Mouse (Mus musculus) lung, postnatal 0 days (tissue): ENCODE measurements around the gene Gm28047. TPM values are rescaled to one million over a fixed set of nuclear protein-coding genes. Genes with fewer than 3 reads are reported as not detected.

Experiments used
- ATAC-seq: fragments of 200-750 bp; cut with Nextera tagmentation; 2 replicates; pipeline ENCODE4 v1.8.0; 2017; ENCODE audit warnings: moderate library complexity
- DNase-seq: peaks from one replicate; pipeline ENCODE4 v3.0.0-alpha.2; 2016; ENCODE audit warnings: low spot score
- H3K27ac ChIP-seq: fragments of 300-500 bp; sonication (generic); 2 replicates; pipeline ENCODE4 v1.5.1; 2014; ENCODE audit warnings: antibody characterized with exemption, mild to moderate bottlenecking, low read length, mixed read lengths
- H3K27me3 ChIP-seq: fragments of 300-500 bp; sonication (generic); replicated peaks from 2 replicates; pipeline ENCODE4 v1.6.1; 2014; ENCODE audit warnings: low read length, mixed read lengths; ENCODE audit not compliant: insufficient read depth
- H3K36me3 ChIP-seq: fragments of 300-500 bp; sonication (generic); 2 replicates; pipeline ENCODE4 v1.6.1; 2014; ENCODE audit warnings: low read length, mixed read lengths; ENCODE audit not compliant: insufficient read depth
- H3K4me1 ChIP-seq: fragments of 300-500 bp; sonication (generic); 2 replicates; pipeline ENCODE4 v1.6.1; 2014; ENCODE audit warnings: antibody characterized with exemption, low read depth, low read length, mixed read lengths; ENCODE audit not compliant: insufficient read depth
- H3K4me2 ChIP-seq: fragments of 300-500 bp; sonication (generic); replicated peaks from 2 replicates; pipeline ENCODE4 v1.6.1; 2014; ENCODE audit warnings: low read depth, mild to moderate bottlenecking, low read length, moderate library complexity, mixed read lengths
- H3K4me3 ChIP-seq: fragments of 300-500 bp; sonication (generic); 2 replicates; pipeline ENCODE4 v1.5.1; 2014; ENCODE audit warnings: low read depth, low read length
- H3K9ac ChIP-seq: fragments of 300-500 bp; sonication (generic); replicated peaks from 2 replicates; pipeline ENCODE4 v1.6.1; 2014; ENCODE audit warnings: low read depth, mild to moderate bottlenecking
- H3K9me3 ChIP-seq: fragments of 300-500 bp; sonication (generic); 2 replicates; pipeline ENCODE4 v1.6.1; 2016; ENCODE audit warnings: low read length, mixed read lengths
- CTCF ChIP-seq: IDR thresholded peaks from 2 replicates; pipeline ENCODE4 v1.5.1; 2016; ENCODE audit warnings: antibody characterized with exemption, mild to moderate bottlenecking
- EP300 ChIP-seq: IDR thresholded peaks from 2 replicates; pipeline ENCODE4 v1.6.1; 2016; ENCODE audit warnings: antibody characterized with exemption, mild to moderate bottlenecking, control low read depth
- WGBS: fragments of 180-500 bp; shearing (Covaris S2); extraction: QIAGEN DNeasy Blood & Tissue Kit; methylation state at CpG from one replicate; pipeline ENCODE4 v1.1.7; 2014; 5-methylcytosine and 5-hydroxymethylcytosine counted together
- polyA plus RNA-seq: library from polyadenylated mRNA; unstranded; fragments of >200 nt; fragmentation: Nextera tagmentation; extraction: Ambion mirVana; gene quantifications from 2 replicates; pipeline ENCODE4 v1.2.1, GENCODE M21; 2015

The Gm28047 gene
- polyA plus RNA-seq, 1 experiment from 2014 or later, result not detected

- H3K4me1 ChIP-seq, result no peaks in the 10 kb centered on the region
- 31% methylated on average over 3 of the region's 3 CpGs for WGBS
- peak; percentile 48 for ATAC-seq
Measured at GRCm38 (mm10) chr15:102572081-102572480, 52.8 kb downstream of the Gm28047 start.

GRCm38 (mm10) chr15:102567849-102568248 is 57.0 kb downstream of the Gm28047 start:
- WGBS, result 74% methylated on average over 2 of the region's 2 CpGs
- Histone ChIP-seq H3K27me3 (no peaks in the 10 kb centered on the region), H3K9ac (no peak overlapping the region), H3K36me3 (no peaks in the 10 kb centered on the region; the same call in 1 of the 2 replicates), H3K27ac (no peak overlapping the region), H3K4me2 (no peak overlapping the region), H3K4me1 (no peaks in the 10 kb centered on the region), H3K4me3 (no peak overlapping the region), H3K9me3 (no peaks in the 10 kb centered on the region)
- TF ChIP-seq CTCF (no peak), EP300 (no peak)
- DNase-seq, result no peak
- no peak for ATAC-seq

More at GRCm38 (mm10) chr15:102572081-102572480, 52.8 kb downstream of the Gm28047 start:
- peak; percentile 76 for DNase-seq
- H3K27me3 ChIP-seq, result no peaks in the 10 kb centered on the region
- no peaks in the 10 kb centered on the region for H3K9me3 ChIP-seq
- no peaks in the 10 kb centered on the region for H3K36me3 ChIP-seq
- 0 out of 2 replicates have a peak overlapping the region, but pooled peaks have one; percentile 2 for H3K27ac ChIP-seq
- H3K4me2 ChIP-seq, result no peak overlapping the region
- H3K4me3 ChIP-seq, result no peak overlapping the region
- TF ChIP-seq CTCF (no peak), EP300 (no peak)
- H3K9ac ChIP-seq, result no peak overlapping the region

- Histone ChIP-seq H3K27me3 (no peaks in the 10 kb centered on the region), H3K4me3 (no peak overlapping the region), H3K9ac (no peak overlapping the region), H3K4me2 (no peak overlapping the region), H3K36me3 (no peaks in the 10 kb centered on the region; the same call in 1 of the 2 replicates), H3K27ac (no peak overlapping the region), H3K4me1 (no peaks in the 10 kb centered on the region), H3K9me3 (no peaks in the 10 kb centered on the region)
- TF ChIP-seq EP300, result no peak
- no peak for TF ChIP-seq CTCF
- WGBS, result 87% methylated on average over 5 of the region's 5 CpGs
- DNase-seq, result no peak
- no peak for ATAC-seq
Measured at GRCm38 (mm10) chr15:102563681-102564080, 61.2 kb downstream of the Gm28047 start.

GRCm38 (mm10) chr15:102563061-102563460 is 61.8 kb downstream of the Gm28047 start:
- 87% methylated on average over 3 of the region's 3 CpGs for WGBS
- H3K9me3 ChIP-seq, result no peaks in the 10 kb centered on the region
- no peak for TF ChIP-seq EP300
- no peak for TF ChIP-seq CTCF
- no peak overlapping the region for H3K4me3 ChIP-seq
- DNase-seq (no peak), ATAC-seq (no peak)
- no peaks in the 10 kb centered on the region; the same call in 1 of the 2 replicates for H3K36me3 ChIP-seq
- H3K9ac ChIP-seq, result no peak overlapping the region
- no peak overlapping the region for H3K27ac ChIP-seq
- H3K27me3 ChIP-seq, result no peaks in the 10 kb centered on the region
- no peaks in the 10 kb centered on the region for H3K4me1 ChIP-seq
- H3K4me2 ChIP-seq, result no peak overlapping the region

GRCm38 (mm10) chr15:102562491-102562890 is 62.4 kb downstream of the Gm28047 start:
- no peaks in the 10 kb centered on the region for H3K9me3 ChIP-seq
- H3K4me3 ChIP-seq, result no peak overlapping the region
- H3K9ac ChIP-seq, result no peak overlapping the region
- 93% methylated on average over 1 of the region's 1 CpGs for WGBS
- DNase-seq, result no peak
- no peak overlapping the region for H3K4me2 ChIP-seq
- TF ChIP-seq EP300 (no peak), CTCF (no peak)
- no peaks in the 10 kb centered on the region; the same call in 1 of the 2 replicates for H3K36me3 ChIP-seq
- ATAC-seq, result no peak
- H3K27me3 ChIP-seq, result no peaks in the 10 kb centered on the region
- no peaks in the 10 kb centered on the region for H3K4me1 ChIP-seq
- H3K27ac ChIP-seq, result no peak overlapping the region

- Histone ChIP-seq H3K9me3 (no peaks in the 10 kb centered on the region), H3K27ac (peak overlapping the region; percentile 12; the same call in 1 of the 2 replicates), H3K4me3 (no peak overlapping the region), H3K27me3 (no peaks in the 10 kb centered on the region), H3K4me1 (no peaks in the 10 kb centered on the region), H3K4me2 (no peak overlapping the region), H3K36me3 (peaks cover 14% of the 10 kb centered on the region; the same call in 1 of the 2 replicates), H3K9ac (no peak overlapping the region)
- no peak for ATAC-seq
- TF ChIP-seq EP300 (no peak), CTCF (peak; percentile 43)
- DNase-seq, result peak; percentile 25
Measured at GRCm38 (mm10) chr15:102557580-102557979, 67.3 kb downstream of the Gm28047 start.

GRCm38 (mm10) chr15:102555581-102555980 is 69.3 kb downstream of the Gm28047 start:
- Histone ChIP-seq H3K27ac (no peak overlapping the region), H3K4me1 (no peaks in the 10 kb centered on the region), H3K36me3 (peaks cover 29% of the 10 kb centered on the region; the same call in 1 of the 2 replicates), H3K9me3 (no peaks in the 10 kb centered on the region), H3K4me3 (no peak overlapping the region), H3K27me3 (no peaks in the 10 kb centered on the region), H3K9ac (no peak overlapping the region), H3K4me2 (no peak overlapping the region)
- DNase-seq, result no peak
- WGBS, result 98% methylated on average over 1 of the region's 1 CpGs
- no peak for ATAC-seq
- no peak for TF ChIP-seq CTCF
- TF ChIP-seq EP300, result no peak
